Mouse (Mus musculus): ENCODE results near the gene Tff3. TPM values are rescaled to one million over a fixed set of nuclear protein-coding genes. Genes with fewer than 3 reads are reported as not detected.

Tff3 gene
- polyA plus RNA-seq, 1 experiment from 2014 or later: not detected

DNA sequence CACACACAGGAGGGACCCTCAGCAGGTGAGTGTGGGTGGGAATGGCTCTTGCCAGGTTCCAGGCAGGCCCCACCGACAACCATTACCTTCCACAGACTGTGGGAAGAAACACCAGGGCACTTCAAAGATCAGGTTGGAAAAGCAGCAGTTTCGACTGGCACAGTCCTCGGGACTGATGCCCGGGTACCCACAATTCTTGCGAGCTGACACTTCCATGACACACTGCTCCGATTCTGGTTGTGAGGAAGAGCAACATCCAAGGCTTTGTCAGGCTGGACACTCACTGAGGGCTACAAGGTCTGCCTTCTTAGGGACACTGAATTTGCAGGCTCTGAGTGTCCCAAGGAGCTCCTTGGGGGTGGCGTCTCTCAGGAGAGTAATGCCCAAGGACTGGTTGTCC lies 12.7 kb upstream of the Tff3 start:
- WGBS: 90% methylated on average over 7 of the region's 7 CpGs
- H3K27me3 ChIP-seq (ENCODE audit: low read depth, poor library complexity, severe bottlenecking): no peaks in the 10 kb centered on the region
- no peak for DNase-seq (ENCODE audit: low spot score)
- H3K9me3 ChIP-seq (replicated peaks): no peaks in the 10 kb centered on the region
- H3K36me3 ChIP-seq: no peaks in the 10 kb centered on the region
- H3K27ac ChIP-seq: no peak overlapping the region
- no peak overlapping the region for H3K4me3 ChIP-seq
- H3K4me1 ChIP-seq: no peaks in the 10 kb centered on the region

DNA sequence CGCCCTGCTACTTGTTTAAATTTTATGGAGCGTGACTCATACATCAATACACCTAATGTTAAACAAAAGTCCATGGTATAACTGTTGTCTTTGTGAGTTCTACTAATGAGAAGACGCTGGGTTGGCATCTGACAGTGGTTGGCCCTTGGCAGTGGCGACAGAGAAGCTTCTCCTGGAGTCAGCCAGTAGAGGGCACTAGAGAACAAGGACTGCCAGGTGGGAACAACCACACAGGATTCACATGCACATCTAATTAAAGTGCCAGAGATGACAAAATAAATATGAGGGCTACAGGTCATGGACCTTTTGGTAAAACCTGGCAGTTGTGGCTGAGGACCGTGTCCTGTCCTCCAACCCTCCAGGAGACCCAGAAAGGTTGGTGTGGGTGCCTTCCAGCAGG lies 9.0 kb upstream of the Tff3 start:
- peak; percentile 71 for DNase-seq (ENCODE audit: low spot score)
- no peak overlapping the region for H3K27ac ChIP-seq

DNA sequence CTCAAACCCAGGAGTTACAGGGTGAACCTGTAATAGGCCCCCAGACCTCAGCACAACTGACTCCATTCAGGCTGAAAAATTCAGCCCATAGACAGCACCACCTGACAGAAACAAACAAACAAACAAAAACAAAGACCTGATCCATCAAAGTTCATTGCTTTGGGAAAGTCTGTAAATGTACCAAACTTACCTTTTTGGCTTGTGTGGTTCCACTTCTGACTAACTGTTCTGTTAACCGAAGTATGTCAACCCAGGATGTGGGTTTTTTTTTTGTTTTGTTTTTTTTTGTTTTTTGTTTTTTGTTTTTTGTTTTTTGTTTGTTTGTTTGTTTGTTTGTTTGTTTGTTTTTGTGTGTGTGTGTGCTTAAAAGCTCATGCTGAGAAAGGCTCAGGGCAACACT lies 7.4 kb upstream of the Tff3 start:
- WGBS: 88% methylated on average over 1 of the region's 1 CpGs
- no peak overlapping the region for H3K27ac ChIP-seq
- no peaks in the 10 kb centered on the region for H3K27me3 ChIP-seq (ENCODE audit: low read depth, poor library complexity, severe bottlenecking)
- H3K4me1 ChIP-seq: 0 out of 2 replicates have a peak, but pooled peaks cover 6% of the 10 kb centered on the region
- no peak for DNase-seq (ENCODE audit: low spot score)
- no peaks in the 10 kb centered on the region for H3K36me3 ChIP-seq
- H3K4me3 ChIP-seq: no peak overlapping the region
- no peaks in the 10 kb centered on the region for H3K9me3 ChIP-seq (replicated peaks)

More for the DNA sequence above, 9.0 kb upstream of the Tff3 start:
- 21% methylated on average over 5 of the region's 5 CpGs for WGBS
- Histone ChIP-seq H3K36me3 (no peaks in the 10 kb centered on the region), H3K4me3 (no peak overlapping the region), H3K9me3 (replicated peaks) (no peaks in the 10 kb centered on the region), H3K27me3 (ENCODE audit: low read depth, poor library complexity, severe bottlenecking) (no peaks in the 10 kb centered on the region), H3K4me1 (0 out of 2 replicates have a peak, but pooled peaks cover 6% of the 10 kb centered on the region)

DNA sequence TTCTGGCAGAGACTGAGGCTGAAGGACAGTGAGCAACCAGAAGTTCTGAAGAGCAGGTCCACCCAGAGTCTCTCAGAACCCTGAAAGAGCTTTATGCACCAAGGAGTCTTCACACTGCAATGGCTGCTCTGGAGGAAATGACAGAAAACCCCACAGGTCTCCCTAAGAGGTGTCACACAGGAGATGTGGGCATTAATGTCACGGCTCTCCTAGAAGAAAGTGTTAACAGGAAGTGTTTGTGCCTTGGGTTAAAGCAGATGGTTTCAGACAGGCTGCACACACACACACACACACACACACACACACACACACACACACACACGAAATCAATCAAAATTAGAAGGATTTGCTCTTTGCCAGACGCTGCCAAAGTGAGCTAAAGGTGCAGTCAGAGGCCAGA lies 6.8 kb upstream of the Tff3 start:
- no peak overlapping the region for H3K27ac ChIP-seq
- H3K4me3 ChIP-seq: no peak overlapping the region
- 42% methylated on average over 3 of the region's 3 CpGs for WGBS
- no peaks in the 10 kb centered on the region for H3K27me3 ChIP-seq (ENCODE audit: low read depth, poor library complexity, severe bottlenecking)
- H3K9me3 ChIP-seq (replicated peaks): no peaks in the 10 kb centered on the region
- DNase-seq (ENCODE audit: low spot score): no peak
- H3K4me1 ChIP-seq: 0 out of 2 replicates have a peak, but pooled peaks cover 6% of the 10 kb centered on the region
- no peaks in the 10 kb centered on the region for H3K36me3 ChIP-seq

DNA sequence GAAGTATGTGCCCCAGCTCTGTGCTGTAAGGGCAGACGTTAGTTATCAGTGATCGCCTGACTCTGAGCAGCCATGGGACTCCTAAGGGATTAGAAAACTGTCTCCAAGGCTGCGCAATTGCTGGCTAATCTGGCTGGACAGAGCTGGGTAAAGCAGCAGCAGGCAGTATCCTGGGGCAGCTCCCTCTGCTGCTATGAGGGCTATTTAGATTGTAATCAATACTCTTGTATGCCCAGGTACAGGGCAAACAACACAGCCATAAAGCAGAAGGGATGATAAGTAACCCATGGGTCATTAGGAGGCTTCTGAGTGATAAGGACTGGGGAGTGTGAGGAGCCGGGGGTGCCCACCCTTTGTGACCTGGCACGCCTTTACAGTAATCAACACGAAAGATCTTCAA lies 5.5 kb upstream of the Tff3 start:
- Histone ChIP-seq H3K9me3 (replicated peaks) (no peaks in the 10 kb centered on the region), H3K4me3 (no peak overlapping the region), H3K36me3 (no peaks in the 10 kb centered on the region), H3K27me3 (ENCODE audit: low read depth, poor library complexity, severe bottlenecking) (no peaks in the 10 kb centered on the region), H3K27ac (no peak overlapping the region), H3K4me1 (0 out of 2 replicates have a peak, but pooled peaks cover 6% of the 10 kb centered on the region)
- 68% methylated on average over 6 of the region's 6 CpGs for WGBS
- DNase-seq (ENCODE audit: low spot score): no peak

DNA sequence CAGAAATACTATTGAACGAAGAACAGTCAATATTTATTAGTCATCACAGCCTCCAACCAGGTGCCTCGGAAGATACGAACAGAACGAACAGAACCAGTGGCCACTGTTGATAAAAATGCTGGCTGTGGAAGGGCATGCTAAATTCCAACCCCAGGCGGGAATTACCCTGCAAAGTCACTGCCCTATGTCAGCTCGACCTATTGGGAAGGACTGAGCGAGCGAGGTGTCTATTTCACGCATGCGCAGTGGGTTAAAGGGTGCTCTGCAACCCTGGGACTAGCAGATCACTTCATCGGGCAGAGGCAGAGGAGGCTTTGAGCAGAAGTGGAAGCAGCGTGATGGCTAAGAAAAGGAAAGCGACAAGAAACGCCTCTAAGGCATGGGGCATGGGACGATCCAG lies 4.3 kb upstream of the Tff3 start:
- H3K27me3 ChIP-seq (ENCODE audit: low read depth, poor library complexity, severe bottlenecking): no peaks in the 10 kb centered on the region
- 75% methylated on average over 15 of the region's 15 CpGs for WGBS
- H3K4me1 ChIP-seq: peaks cover 17% of the 10 kb centered on the region
- no peak overlapping the region for H3K4me3 ChIP-seq
- no peaks in the 10 kb centered on the region for H3K36me3 ChIP-seq
- no peak for DNase-seq (ENCODE audit: low spot score)
- no peak overlapping the region for H3K27ac ChIP-seq
- no peaks in the 10 kb centered on the region for H3K9me3 ChIP-seq (replicated peaks)

DNA sequence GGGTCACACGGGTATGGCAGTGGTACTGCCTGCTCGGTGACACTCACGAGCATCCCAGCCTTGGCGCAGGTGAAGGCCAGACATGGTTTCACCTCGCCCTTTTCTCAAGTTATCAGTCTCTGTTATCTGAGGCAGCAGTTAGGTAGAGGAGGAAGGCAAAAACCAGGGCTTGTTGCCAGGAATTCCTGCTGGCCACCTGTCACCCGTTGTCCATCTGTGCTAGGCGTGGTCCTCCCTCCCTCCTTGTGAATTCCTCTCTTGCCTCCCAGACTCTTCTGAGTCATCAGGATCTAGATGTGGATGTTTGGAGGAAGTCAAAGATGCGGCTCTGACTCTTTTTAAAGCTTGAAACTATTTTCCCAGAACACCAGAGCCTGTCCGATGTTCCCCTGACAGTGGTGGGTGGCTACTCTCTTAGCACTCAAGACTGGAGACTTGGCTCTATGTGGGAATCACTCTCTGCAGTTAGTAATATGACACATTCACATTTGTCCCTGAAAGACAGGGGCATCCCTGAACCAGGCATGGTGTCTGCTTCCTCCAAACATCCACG lies 1.9 kb upstream of the Tff3 start:
- Histone ChIP-seq H3K36me3 (no peaks in the 10 kb centered on the region), H3K4me1 (peaks cover 15% of the 10 kb centered on the region), H3K27me3 (ENCODE audit: low read depth, poor library complexity, severe bottlenecking) (no peaks in the 10 kb centered on the region), H3K27ac (no peak overlapping the region), H3K4me3 (no peak overlapping the region), H3K9me3 (replicated peaks) (no peaks in the 10 kb centered on the region)
- 85% methylated on average over 10 of the region's 10 CpGs for WGBS
- no peak for DNase-seq (ENCODE audit: low spot score)

DNA sequence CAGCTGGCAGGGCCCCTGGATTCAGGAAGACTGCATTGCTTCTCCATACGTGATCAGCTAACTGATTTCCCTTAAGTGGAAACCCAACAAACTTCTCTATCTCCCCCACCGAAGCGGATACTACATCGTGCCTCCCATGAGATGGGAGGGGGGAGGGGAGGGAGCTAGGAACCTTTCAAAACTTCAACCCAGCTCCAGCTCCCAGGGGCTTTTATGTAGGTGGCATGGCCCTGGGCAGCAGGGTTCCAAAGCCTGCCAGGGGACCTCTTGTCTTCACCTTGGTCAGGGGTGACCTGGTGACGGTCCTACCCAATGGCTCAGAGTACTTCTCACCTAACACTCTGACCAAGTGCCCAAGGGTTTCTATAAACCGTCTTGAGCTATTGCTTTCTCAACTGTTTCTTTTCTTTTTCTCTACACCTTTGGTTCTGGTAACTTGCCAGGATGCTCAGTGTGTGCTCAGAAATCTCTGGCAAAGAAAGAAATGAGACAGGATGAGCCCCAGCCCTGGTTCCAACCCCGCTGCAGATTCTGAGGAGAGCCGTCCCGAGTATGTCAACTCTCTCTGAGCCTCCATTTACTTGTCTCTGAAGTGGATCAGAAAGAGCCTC lies 633 bp downstream of the Tff3 start:
- Histone ChIP-seq H3K9me3 (replicated peaks) (no peaks in the 10 kb centered on the region), H3K4me1 (peaks cover 26% of the 10 kb centered on the region), H3K27me3 (ENCODE audit: low read depth, poor library complexity, severe bottlenecking) (no peaks in the 10 kb centered on the region), H3K27ac (no peak overlapping the region), H3K36me3 (no peaks in the 10 kb centered on the region), H3K4me3 (no peak overlapping the region)
- no peak for DNase-seq (ENCODE audit: low spot score)
- 89% methylated on average over 9 of the region's 9 CpGs for WGBS

DNA sequence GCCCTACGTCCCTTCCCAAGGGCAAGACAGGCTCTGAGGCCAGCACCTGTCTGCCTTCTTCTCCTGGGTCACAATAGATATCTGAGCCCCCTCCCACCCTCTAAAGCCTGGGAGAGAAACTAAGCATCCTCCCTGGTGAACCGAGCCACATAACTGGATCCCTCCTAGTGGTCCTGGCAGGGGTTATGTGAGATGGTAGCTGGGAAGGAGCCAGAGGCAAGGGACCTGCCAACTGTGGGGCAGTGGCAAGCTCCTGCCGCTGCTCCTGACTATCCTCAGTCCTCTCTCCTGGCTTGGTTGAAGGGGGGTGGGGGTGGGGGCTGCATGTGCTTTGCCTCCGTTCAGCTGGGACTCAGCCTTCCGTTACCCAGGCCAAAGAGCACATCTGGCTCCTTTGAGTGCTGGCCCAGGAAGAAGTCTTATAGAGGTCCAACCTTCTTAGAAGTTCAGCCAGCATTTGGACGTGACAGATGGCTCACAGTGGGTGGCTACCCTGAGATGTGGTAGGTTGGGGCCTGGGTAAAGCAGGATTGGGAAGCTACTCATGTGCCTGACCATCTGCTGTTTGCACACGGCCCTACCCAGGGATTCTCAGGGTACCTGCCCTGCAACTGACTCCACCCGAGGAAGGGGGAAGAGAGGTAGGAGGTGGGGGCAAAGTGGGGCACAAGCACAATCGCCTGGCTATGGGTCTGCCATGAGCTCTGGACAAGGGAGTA lies 3.7 kb downstream of the Tff3 start:
- no peak for DNase-seq (ENCODE audit: low spot score)
- H3K4me1 ChIP-seq: peaks cover 30% of the 10 kb centered on the region
- H3K4me3 ChIP-seq: no peak overlapping the region
- H3K36me3 ChIP-seq: no peaks in the 10 kb centered on the region
- WGBS: 39% methylated on average over 9 of the region's 9 CpGs
- H3K27ac ChIP-seq: peak overlapping the region; percentile 2; the same call in 1 of the 2 replicates
- H3K27me3 ChIP-seq (ENCODE audit: low read depth, poor library complexity, severe bottlenecking): no peaks in the 10 kb centered on the region
- H3K9me3 ChIP-seq (replicated peaks): no peaks in the 10 kb centered on the region

DNA sequence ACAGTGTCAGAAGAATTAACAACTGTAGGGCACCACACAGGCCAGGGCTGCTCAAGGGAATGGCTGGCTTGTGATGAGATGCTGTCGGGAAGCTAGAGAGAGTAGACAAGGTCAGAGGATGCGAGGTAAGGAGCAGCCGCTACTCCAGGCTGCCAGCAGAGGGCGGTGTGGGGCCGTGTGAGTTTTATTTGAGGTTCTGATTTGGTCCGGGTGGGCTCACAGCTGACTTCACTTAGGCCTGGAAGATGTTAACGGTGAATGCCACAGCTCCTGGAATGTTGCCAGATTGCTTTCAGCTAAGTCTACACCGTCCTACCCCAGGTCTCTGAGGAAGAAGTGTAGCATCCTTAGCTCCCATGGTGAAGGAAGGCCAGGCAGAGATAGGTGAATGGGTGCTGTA lies 7.5 kb downstream of the Tff3 start:
- Histone ChIP-seq H3K4me1 (peaks cover 26% of the 10 kb centered on the region), H3K4me3 (no peak overlapping the region), H3K9me3 (replicated peaks) (no peaks in the 10 kb centered on the region), H3K27ac (no peak overlapping the region), H3K27me3 (ENCODE audit: low read depth, poor library complexity, severe bottlenecking) (no peaks in the 10 kb centered on the region), H3K36me3 (no peaks in the 10 kb centered on the region)
- peak; percentile 89 for DNase-seq (ENCODE audit: low spot score)
- 9% methylated on average over 8 of the region's 8 CpGs for WGBS

DNA sequence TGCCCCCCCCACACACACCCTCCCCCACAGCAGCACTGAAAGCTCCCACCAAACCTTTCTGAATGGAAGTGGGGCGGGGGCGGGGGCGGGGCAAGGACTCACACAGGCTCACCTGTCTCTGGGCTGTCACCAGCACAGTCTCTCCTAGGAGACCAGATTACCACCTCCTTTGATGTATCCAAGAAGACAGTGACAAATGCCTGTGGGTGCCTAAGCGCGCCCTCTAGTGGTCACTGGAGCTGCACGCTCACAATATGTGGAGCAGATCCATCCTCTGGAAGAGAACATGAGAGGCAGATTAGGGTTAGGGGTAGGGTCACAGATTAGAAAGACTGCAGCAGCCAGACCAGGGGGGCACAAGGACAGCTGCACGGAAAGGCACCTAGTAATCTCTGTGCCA lies 10.0 kb downstream of the Tff3 start:
- Histone ChIP-seq H3K27ac (peak overlapping the region; percentile 25; the same call in 1 of the 2 replicates), H3K4me1 (peaks cover 12% of the 10 kb centered on the region), H3K27me3 (ENCODE audit: low read depth, poor library complexity, severe bottlenecking) (no peaks in the 10 kb centered on the region), H3K4me3 (no peak overlapping the region), H3K9me3 (replicated peaks) (no peaks in the 10 kb centered on the region), H3K36me3 (no peaks in the 10 kb centered on the region)
- 7% methylated on average over 7 of the region's 7 CpGs for WGBS
- DNase-seq (ENCODE audit: low spot score): peak; percentile 88

DNA sequence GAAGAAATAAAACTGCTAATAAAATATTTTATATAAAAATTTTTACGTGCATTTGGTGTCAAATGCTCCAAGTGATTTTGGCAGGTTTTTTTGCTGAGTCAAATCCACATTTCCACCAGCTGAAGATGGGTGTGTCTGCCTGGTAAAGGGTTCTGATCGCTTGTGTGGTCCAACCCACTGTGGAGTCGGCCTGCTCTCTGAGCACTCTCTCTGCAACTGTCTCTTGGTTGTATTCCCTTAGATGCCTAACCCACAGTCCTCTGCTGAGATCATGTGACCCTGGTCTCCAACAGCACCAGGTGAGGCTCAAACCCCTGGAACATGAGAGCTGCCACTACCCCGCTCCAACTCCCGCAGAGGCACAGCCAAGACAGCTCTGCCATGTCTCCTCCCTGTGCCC lies 11.5 kb downstream of the Tff3 start:
- DNase-seq (ENCODE audit: low spot score): no peak
- 0 out of 2 replicates have a peak overlapping the region, but pooled peaks have one; percentile 3 for H3K27ac ChIP-seq

DNA sequence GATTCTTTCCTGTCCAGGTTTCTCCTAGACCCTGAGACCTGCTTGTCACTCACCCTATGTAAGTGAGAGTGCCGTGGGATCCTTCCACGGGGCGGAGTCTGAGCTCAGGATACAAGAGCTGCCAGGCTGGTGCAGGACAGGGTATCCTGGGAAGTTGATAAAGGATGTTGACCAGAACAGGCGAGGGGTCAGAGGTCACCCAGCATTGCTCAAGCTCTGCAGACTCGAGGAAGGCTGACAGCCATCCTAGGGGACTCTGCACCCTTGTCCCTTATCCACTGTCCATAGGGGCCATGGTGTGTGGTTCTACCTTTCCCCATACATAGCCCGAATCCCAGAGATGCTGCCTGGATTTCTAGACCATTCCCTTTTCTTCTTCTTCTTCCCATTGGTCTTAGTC lies 13.4 kb downstream of the Tff3 start:
- H3K9me3 ChIP-seq (replicated peaks): no peaks in the 10 kb centered on the region
- H3K4me3 ChIP-seq: no peak overlapping the region
- H3K27ac ChIP-seq: no peak overlapping the region
- WGBS: 61% methylated on average over 6 of the region's 6 CpGs
- no peaks in the 10 kb centered on the region for H3K27me3 ChIP-seq (ENCODE audit: low read depth, poor library complexity, severe bottlenecking)
- H3K4me1 ChIP-seq: peaks cover 12% of the 10 kb centered on the region
- H3K36me3 ChIP-seq: no peaks in the 10 kb centered on the region
- DNase-seq (ENCODE audit: low spot score): no peak

More for the DNA sequence above, 11.5 kb downstream of the Tff3 start:
- no peaks in the 10 kb centered on the region for H3K36me3 ChIP-seq
- H3K4me3 ChIP-seq: no peak overlapping the region
- H3K4me1 ChIP-seq: peaks cover 16% of the 10 kb centered on the region
- H3K9me3 ChIP-seq (replicated peaks): no peaks in the 10 kb centered on the region
- WGBS: 91% methylated on average over 5 of the region's 5 CpGs
- H3K27me3 ChIP-seq (ENCODE audit: low read depth, poor library complexity, severe bottlenecking): no peaks in the 10 kb centered on the region

All from limb, embryonic 10.5 days (tissue).